Mouse (Mus musculus) MEL (cell line): Measurements from ENCODE around the gene Rbfox3. TPM values are rescaled to one million over a fixed set of nuclear protein-coding genes. Genes with fewer than 3 reads are reported as not detected.

ENCODE experiments used
- DNase-seq: peaks from one replicate; pipeline ENCODE4 v3.0.0; 2011; ENCODE audit warnings: low read depth, low spot score
- H3K27ac ChIP-seq: 2 replicates; pipeline ENCODE4 v1.5.1; 2012; ENCODE audit warnings: low read depth, mild to moderate bottlenecking, control low read depth, low read length, moderate library complexity; ENCODE audit not compliant: control insufficient read depth
- H3K27me3 ChIP-seq, 2 experiments: fragments of 150-350 bp in 1 of 2; sonication (generic) in 1 of 2; 2 replicates each; pipeline ENCODE4 v1.6.1; 2012; ENCODE audit warnings: low read length in 2 of 2, mild to moderate bottlenecking in 2 of 2, improper control_type of control experiment in 1 of 2, moderate library complexity in 1 of 2; ENCODE audit not compliant: insufficient read depth in 2 of 2, control insufficient read depth in 1 of 2
- H3K36me3 ChIP-seq, 2 experiments: 2 replicates each; pipeline ENCODE4 v1.6.1; 2012 to 2014; ENCODE audit warnings: low read length in 2 of 2, improper control_type of control experiment in 1 of 2, inconsistent platforms in 1 of 2, mild to moderate bottlenecking in 1 of 2; ENCODE audit not compliant: insufficient read depth in 2 of 2, control insufficient read depth in 1 of 2
- H3K4me1 ChIP-seq, 2 experiments: fragments of 150-350 bp in 1 of 2; sonication (generic) in 1 of 2; 2 replicates each; pipeline ENCODE4 v1.6.1; 2012; ENCODE audit warnings: low read length in 2 of 2, improper control_type of control experiment in 1 of 2, mild to moderate bottlenecking in 1 of 2; ENCODE audit not compliant: insufficient read depth in 2 of 2, control insufficient read depth in 1 of 2
- H3K4me3 ChIP-seq, 2 experiments: fragments of 150-350 bp in 1 of 2; sonication (generic) in 1 of 2; 2 replicates each; pipeline ENCODE4 v1.5.1; 2012; ENCODE audit warnings: low read depth in 2 of 2, low read length in 2 of 2, mild to moderate bottlenecking in 2 of 2, moderate library complexity in 2 of 2, control low read depth in 1 of 2, improper control_type of control experiment in 1 of 2; ENCODE audit not compliant: control insufficient read depth in 1 of 2, insufficient read depth in 1 of 2
- H3K79me2 ChIP-seq: 2 replicates; pipeline ENCODE4 v1.6.1; 2012; ENCODE audit warnings: mild to moderate bottlenecking, low read length, moderate library complexity; ENCODE audit not compliant: control insufficient read depth, poor library complexity, insufficient read depth
- H3K9ac ChIP-seq: 2 replicates; pipeline ENCODE4 v1.6.1; 2012; ENCODE audit warnings: low read depth, mild to moderate bottlenecking, control low read depth, low read length, moderate library complexity; ENCODE audit not compliant: control insufficient read depth, poor library complexity, severe bottlenecking
- H3K9me3 ChIP-seq: fragments of 150-350 bp; sonication (generic); replicated peaks from 2 replicates; pipeline ENCODE4 v1.6.1; 2012; ENCODE audit warnings: mild to moderate bottlenecking, low read length, improper control_type of control experiment, moderate library complexity; ENCODE audit not compliant: insufficient read depth
- BHLHE40 ChIP-seq: IDR thresholded peaks from 2 replicates; pipeline ENCODE4 v1.6.1; 2012; ENCODE audit warnings: low read depth, mild to moderate bottlenecking, inconsistent platforms, low read length, improper control_type of control experiment, borderline replicate concordance
- CHD1 ChIP-seq: IDR thresholded peaks from 2 replicates; pipeline ENCODE4 v1.6.1; 2012; ENCODE audit warnings: low read depth, mild to moderate bottlenecking, inconsistent platforms, low read length, improper control_type of control experiment
- CHD2 ChIP-seq: IDR thresholded peaks from 2 replicates; pipeline ENCODE4 v1.6.1; 2011; ENCODE audit warnings: low read length, improper control_type of control experiment
- ETS1 ChIP-seq: IDR thresholded peaks from 2 replicates; pipeline ENCODE4 v1.6.1; 2012; ENCODE audit warnings: low read depth, mild to moderate bottlenecking, inconsistent platforms, low read length, improper control_type of control experiment, moderate library complexity
- GABPA ChIP-seq: IDR thresholded peaks from 2 replicates; pipeline ENCODE4 v1.6.1; 2012; ENCODE audit warnings: low read depth, mild to moderate bottlenecking, inconsistent platforms, low read length, improper control_type of control experiment, moderate library complexity
- GATA1 ChIP-seq: IDR thresholded peaks from 2 replicates; pipeline ENCODE4 v1.6.1; 2011; ENCODE audit warnings: low read depth, low read length, improper control_type of control experiment
- HCFC1 ChIP-seq: IDR thresholded peaks from 2 replicates; pipeline ENCODE4 v1.6.1; 2012; ENCODE audit warnings: low read depth, mild to moderate bottlenecking, inconsistent platforms, low read length, improper control_type of control experiment, moderate library complexity
- JUND ChIP-seq: IDR thresholded peaks from 2 replicates; pipeline ENCODE4 v1.6.1; 2011; ENCODE audit warnings: low read depth, mild to moderate bottlenecking, improper control_type of control experiment, low read length
- KAT2A ChIP-seq: conservative IDR thresholded peaks from 2 replicates; pipeline ENCODE4 v1.6.1; 2012; ENCODE audit warnings: low read depth, low read length, improper control_type of control experiment, inconsistent platforms
- MAX ChIP-seq: IDR thresholded peaks from 2 replicates; pipeline ENCODE4 v1.6.1; 2011; ENCODE audit warnings: low read length, improper control_type of control experiment
- MEF2A ChIP-seq: IDR thresholded peaks from 2 replicates; pipeline ENCODE4 v1.6.1; 2014; ENCODE audit warnings: low read depth, mild to moderate bottlenecking, inconsistent platforms, low read length, improper control_type of control experiment; ENCODE audit not compliant: poor library complexity, insufficient replicate concordance, severe bottlenecking; ENCODE audit errors: extremely low read depth
- MYB ChIP-seq: IDR thresholded peaks from 2 replicates; pipeline ENCODE4 v1.6.1; 2011; ENCODE audit warnings: mild to moderate bottlenecking, low read depth, low read length, improper control_type of control experiment
- NELFE ChIP-seq: IDR thresholded peaks from 2 replicates; pipeline ENCODE4 v1.6.1; 2011; ENCODE audit warnings: low read depth, low read length, improper control_type of control experiment
- POLR2A ChIP-seq, 2 experiments: IDR thresholded peaks; 2 replicates each; pipeline ENCODE4 v1.6.1; 2011 to 2012; ENCODE audit warnings: low read length in 2 of 2, mild to moderate bottlenecking in 2 of 2, control low read depth in 1 of 2, improper control_type of control experiment in 1 of 2, low read depth in 1 of 2, moderate library complexity in 1 of 2; ENCODE audit not compliant: control insufficient read depth in 1 of 2, insufficient read depth in 1 of 2, poor library complexity in 1 of 2
- POLR2AphosphoS2 ChIP-seq: IDR thresholded peaks from 2 replicates; pipeline ENCODE4 v1.6.1; 2011; ENCODE audit warnings: low read length, improper control_type of control experiment
- POLR2AphosphoS5 ChIP-seq: IDR thresholded peaks from 2 replicates; pipeline ENCODE4 v1.6.1; 2012; ENCODE audit warnings: low read depth, borderline replicate concordance, mild to moderate bottlenecking, inconsistent platforms, low read length, moderate library complexity, mixed read lengths
- RAD21 ChIP-seq: IDR thresholded peaks from 2 replicates; pipeline ENCODE4 v1.6.1; 2011; ENCODE audit warnings: mild to moderate bottlenecking, low read depth, low read length, improper control_type of control experiment
- RCOR1 ChIP-seq: IDR thresholded peaks from 2 replicates; pipeline ENCODE4 v1.6.1; 2012; ENCODE audit warnings: low read depth, mild to moderate bottlenecking, inconsistent platforms, low read length, improper control_type of control experiment
- SIN3A ChIP-seq: IDR thresholded peaks from 2 replicates; pipeline ENCODE4 v1.6.1; 2012; ENCODE audit warnings: low read length, improper control_type of control experiment, inconsistent platforms
- SMC3 ChIP-seq: IDR thresholded peaks from 2 replicates; pipeline ENCODE4 v1.6.1; 2011; ENCODE audit warnings: low read depth, low read length, improper control_type of control experiment
- TBP ChIP-seq: IDR thresholded peaks from 2 replicates; pipeline ENCODE4 v1.8.0; 2011; ENCODE audit warnings: low read depth, low read length, improper control_type of control experiment
- UBTF ChIP-seq: IDR thresholded peaks from 2 replicates; pipeline ENCODE4 v1.6.1; 2012; ENCODE audit warnings: low read depth, mild to moderate bottlenecking, inconsistent platforms, low read length, improper control_type of control experiment, moderate library complexity, borderline replicate concordance; ENCODE audit not compliant: insufficient read depth
- USF1 ChIP-seq: IDR thresholded peaks from 2 replicates; pipeline ENCODE4 v1.6.1; 2014; ENCODE audit warnings: low read depth, mild to moderate bottlenecking, inconsistent platforms, low read length, improper control_type of control experiment, moderate library complexity
- USF2 ChIP-seq, 2 experiments: IDR thresholded peaks; 2 replicates each; pipeline ENCODE4 v1.6.1; 2011 to 2012; ENCODE audit warnings: improper control_type of control experiment in 2 of 2, low read length in 2 of 2, borderline replicate concordance in 1 of 2, inconsistent platforms in 1 of 2, low read depth in 1 of 2, mild to moderate bottlenecking in 1 of 2; ENCODE audit not compliant: insufficient read depth in 1 of 2
- ZNF384 ChIP-seq: IDR thresholded peaks from 2 replicates; pipeline ENCODE4 v1.6.1; 2012; ENCODE audit warnings: low read depth, mild to moderate bottlenecking, inconsistent platforms, low read length, improper control_type of control experiment
- polyA plus RNA-seq, 2 experiments: library from polyadenylated mRNA; stranded (reverse) in 1 of 2; unstranded in 1 of 2; fragments of >175 nt in 1 of 2; fragments of >200 nt in 1 of 2; gene quantifications; 2 replicates each; pipeline versions ENCODE4 v1.2.1 to v1.2.4; 2012; ENCODE audit warnings: low replicate concordance in 2 of 2, low read depth in 1 of 2; ENCODE audit not compliant: insufficient read length in 2 of 2, insufficient read depth in 1 of 2, missing spikeins in 1 of 2
- total RNA-seq: library from RNA; depleted of rRNA; stranded (reverse); fragments of 300-350 nt; gene quantifications from 2 replicates; pipeline ENCODE4 v1.2.3, GENCODE M21; 2012

The Rbfox3 gene
- total and polyA plus RNA-seq, 3 experiments, result not detected

DNA sequence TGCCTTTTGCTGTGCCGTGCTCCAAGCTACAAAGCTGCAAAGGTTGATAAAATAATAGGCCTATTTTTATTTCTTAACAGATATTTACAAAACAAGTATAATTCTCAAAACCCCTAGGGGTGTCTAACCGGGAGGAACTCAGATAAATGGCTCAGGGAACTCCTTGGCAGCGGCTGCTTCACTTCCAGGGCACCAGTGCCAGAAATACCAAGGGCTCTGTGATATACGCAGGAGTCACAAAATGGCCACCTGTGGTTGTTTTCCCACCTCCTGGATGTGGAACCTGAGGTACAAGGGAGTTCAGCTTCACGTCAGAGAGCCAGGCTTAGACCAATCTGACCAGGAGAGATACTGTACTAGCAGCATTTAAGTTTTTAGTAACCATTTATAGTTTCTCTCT lies 51.6 kb downstream of the Rbfox3 start:
- Histone ChIP-seq H3K79me2 (no peaks in the 10 kb centered on the region), H3K27ac (no peak overlapping the region), H3K9me3 (no peaks in the 10 kb centered on the region), H3K9ac (no peak overlapping the region), H3K4me1 (no peaks in the 10 kb centered on the region), H3K27me3 (no peaks in the 10 kb centered on the region), H3K4me3 (no peak overlapping the region), H3K36me3 (no peaks in the 10 kb centered on the region)
- TF ChIP-seq RCOR1, result no peak
- TF ChIP-seq BHLHE40, result no peak
- TF ChIP-seq USF2 (IDR thresholded peaks at IDR 0.05; ENCODE audit: borderline replicate concordance in 1 of 2, insufficient read depth in 1 of 2, low read depth in 1 of 2, low read length in 2 of 2), result no peak
- no peak for DNase-seq

- Histone ChIP-seq H3K79me2 (no peaks in the 10 kb centered on the region), H3K27me3 (no peaks in the 10 kb centered on the region), H3K4me3 (no peak overlapping the region), H3K4me1 (no peaks in the 10 kb centered on the region), H3K27ac (no peak overlapping the region), H3K9me3 (no peaks in the 10 kb centered on the region), H3K36me3 (no peaks in the 10 kb centered on the region), H3K9ac (no peak overlapping the region)
- TF ChIP-seq MYB (no peak), NELFE (no peak), POLR2AphosphoS5 (no peak), RAD21 (no peak), SIN3A (no peak), USF1 (no peak), POLR2A (IDR thresholded peaks at IDR 0.05; ENCODE audit: control insufficient read depth in 1 of 2, insufficient read depth in 1 of 2, low read depth in 1 of 2, low read length in 2 of 2, poor library complexity in 1 of 2) (no peak)
- DNase-seq, result no peak
Observed at GRCm38 (mm10) chr11:118858305-118858704, 53.1 kb downstream of the Rbfox3 start.

DNA sequence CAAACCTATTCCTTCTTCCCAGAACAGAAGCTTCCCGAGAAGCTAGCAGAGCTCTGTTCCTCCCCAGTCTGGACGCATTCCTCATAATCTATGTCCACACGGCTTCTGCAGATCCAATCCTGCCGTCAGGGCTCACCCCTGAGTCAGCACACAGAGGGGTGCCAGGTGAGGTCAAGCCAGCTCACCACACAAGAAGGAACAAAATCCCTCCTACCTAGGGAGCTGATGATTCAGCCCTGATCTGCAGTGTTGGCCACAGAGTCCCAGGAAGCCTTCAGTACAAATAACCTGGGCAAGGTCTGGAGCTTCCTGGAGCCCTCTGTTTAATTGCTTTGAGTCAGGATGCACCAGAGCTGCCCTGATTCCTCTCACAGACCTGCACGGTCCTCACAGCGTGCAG lies 60.0 kb downstream of the Rbfox3 start:
- Histone ChIP-seq H3K4me1 (no peaks in the 10 kb centered on the region), H3K36me3 (no peaks in the 10 kb centered on the region), H3K79me2 (no peaks in the 10 kb centered on the region), H3K9me3 (no peaks in the 10 kb centered on the region), H3K4me3 (no peak overlapping the region), H3K27me3 (no peaks in the 10 kb centered on the region), H3K27ac (no peak overlapping the region), H3K9ac (no peak overlapping the region)
- DNase-seq, result no peak
- TF ChIP-seq MAX (no peak), RCOR1 (no peak), USF1 (no peak), SIN3A (no peak), CHD1 (no peak), MEF2A (no peak), UBTF (no peak), ZNF384 (no peak), CHD2 (no peak), NELFE (no peak), GABPA (no peak), POLR2A (IDR thresholded peaks at IDR 0.05; ENCODE audit: control insufficient read depth in 1 of 2, insufficient read depth in 1 of 2, low read depth in 1 of 2, low read length in 2 of 2, poor library complexity in 1 of 2) (no peak), KAT2A (no peak), ETS1 (no peak), JUND (no peak), HCFC1 (no peak), GATA1 (no peak), TBP (no peak), POLR2AphosphoS2 (no peak), SMC3 (no peak)
